Mouse (Mus musculus) liver, embryonic 14.5 days (tissue): ENCODE results near the gene Eri3.

Experiments
- CTCF ChIP-seq: IDR thresholded peaks from 2 replicates; pipeline ENCODE4 v1.5.1; 2016; ENCODE audit warnings: antibody characterized with exemption, low read depth, control low read depth
- EP300 ChIP-seq: IDR thresholded peaks from 2 replicates; pipeline ENCODE4 v1.6.1; 2016; ENCODE audit warnings: antibody characterized with exemption, low read depth

GRCm38 (mm10) chr4:117651626-117652101, 101.5 kb downstream of the Eri3 start:
- TF ChIP-seq CTCF (no peak), EP300 (no peak)
